Mouse (Mus musculus) thymus, postnatal 0 days (tissue): ENCODE results near the gene Sct. TPM values are rescaled to one million over a fixed set of nuclear protein-coding genes. Genes with fewer than 3 reads are reported as not detected.

Experiments used
- DNase-seq: peaks from one replicate; pipeline ENCODE4 v3.0.0-alpha.2; 2015; ENCODE audit warnings: low spot score
- polyA plus RNA-seq: library from polyadenylated mRNA; unstranded; fragments of >200 nt; fragmentation: Nextera tagmentation; extraction: Ambion mirVana; gene quantifications from 2 replicates; pipeline ENCODE4 v1.2.1, GENCODE M21; 2015

Gene Sct
- polyA plus RNA-seq, 1 experiment from 2014 or later: 3.9 TPM

GRCm38 (mm10) chr7:141230570-141230969 is 48.4 kb downstream of the Sct start:
- DNase-seq: no peak

DNA sequence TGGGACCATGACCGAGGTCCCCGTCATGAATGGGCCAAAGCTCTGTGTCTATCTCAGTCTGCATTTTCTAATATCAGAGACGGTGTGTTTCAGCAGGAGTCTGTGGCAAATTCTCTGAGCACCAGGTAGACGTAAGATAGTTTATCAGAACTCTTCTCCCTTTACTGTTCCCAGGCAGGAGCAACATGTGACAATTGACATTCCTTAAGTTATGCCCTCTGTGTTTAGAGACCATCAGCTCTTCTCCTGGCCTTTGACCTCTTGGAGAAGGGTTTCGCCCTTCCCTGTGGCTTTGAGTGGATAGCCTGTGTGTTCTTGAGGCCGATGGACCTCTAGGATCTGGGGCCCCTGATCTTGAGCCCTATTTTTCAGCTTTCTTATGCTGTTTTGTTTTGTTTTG is 49.2 kb downstream of the Sct start:
- DNase-seq: no peak

Other genes with a start within 250 kb of the Sct start
- gene B4galnt4, start 218.0 kb downstream of the Sct start, polyA plus RNA-seq: 2.0 and 2.5 TPM in 2 replicates
- gene Pkp3, start 200.9 kb downstream of the Sct start, polyA plus RNA-seq: 45.1 and 47.8 TPM in 2 replicates
- gene Sigirr, start 178.6 kb downstream of the Sct start, polyA plus RNA-seq: 45.9 and 51.9 TPM in 2 replicates
- gene Ano9, start 161.3 kb downstream of the Sct start, polyA plus RNA-seq: 0.18 and 0.33 TPM in 2 replicates
- 25.5 and 28.8 TPM in 2 replicates for gene Ptdss2, start 156.8 kb downstream of the Sct start, polyA plus RNA-seq
- 71.2 and 72.2 TPM in 2 replicates for gene Rnh1, start 106.3 kb downstream of the Sct start, polyA plus RNA-seq
- 58.8 and 66.5 TPM in 2 replicates for gene Hras, start 85.1 kb downstream of the Sct start, polyA plus RNA-seq
- 2.5 and 2.9 TPM in 2 replicates for gene Lrrc56, start 85.0 kb downstream of the Sct start, polyA plus RNA-seq
- 1.1 and 1.8 TPM in 2 replicates for gene Lmntd2, start 65.1 kb downstream of the Sct start, polyA plus RNA-seq
- 19.7 and 20.6 TPM in 2 replicates for gene Rassf7, start 63.3 kb downstream of the Sct start, polyA plus RNA-seq
- gene Phrf1, start 50.3 kb downstream of the Sct start, polyA plus RNA-seq: 63.0 and 67.4 TPM in 2 replicates
- 46.6 and 46.7 TPM in 2 replicates for gene Irf7, start 12.7 kb downstream of the Sct start, polyA plus RNA-seq
- 0.42 and 0.73 TPM in 2 replicates for gene Cdhr5, start 2.3 kb downstream of the Sct start, polyA plus RNA-seq
- 0.33 and 0.40 TPM in 2 replicates for gene Drd4, start 12.9 kb upstream of the Sct start, polyA plus RNA-seq
- 25.6 and 27.6 TPM in 2 replicates for gene Deaf1, start 48.6 kb upstream of the Sct start, polyA plus RNA-seq
- 43.0 and 45.6 TPM in 2 replicates for gene Tmem80, start 48.6 kb upstream of the Sct start, polyA plus RNA-seq
- 8.1 and 10.4 TPM in 2 replicates for gene Eps8l2, start 59.7 kb upstream of the Sct start, polyA plus RNA-seq
- gene Taldo1, start 113.1 kb upstream of the Sct start, polyA plus RNA-seq: 379 and 423 TPM in 2 replicates
- gene Gatd1, start 135.0 kb upstream of the Sct start, polyA plus RNA-seq: 52.1 and 53.8 TPM in 2 replicates
- gene Cend1, start 150.4 kb upstream of the Sct start, polyA plus RNA-seq: 0.24 and 0.26 TPM in 2 replicates
- gene Slc25a22, start 158.8 kb upstream of the Sct start, polyA plus RNA-seq: 19.0 and 19.1 TPM in 2 replicates
- gene Pidd1, start 164.9 kb upstream of the Sct start, polyA plus RNA-seq: 13.2 and 14.2 TPM in 2 replicates
- 2,028 and 2,062 TPM in 2 replicates for gene Rplp2, start 168.2 kb upstream of the Sct start, polyA plus RNA-seq
- 49.2 and 50.5 TPM in 2 replicates for gene Pnpla2, start 176.1 kb upstream of the Sct start, polyA plus RNA-seq
- 6.1 and 8.9 TPM in 2 replicates for gene Cracr2b, start 182.0 kb upstream of the Sct start, polyA plus RNA-seq
- gene Cd151, start 188.3 kb upstream of the Sct start, polyA plus RNA-seq: 11.7 and 13.0 TPM in 2 replicates
- gene Polr2l, start 196.0 kb upstream of the Sct start, polyA plus RNA-seq: 73.5 and 85.3 TPM in 2 replicates
- 24.7 and 28.5 TPM in 2 replicates for gene Tspan4, start 196.1 kb upstream of the Sct start, polyA plus RNA-seq